8 mouse cellular contexts compared by ENCODE assay signal in the genomic region with DNA sequence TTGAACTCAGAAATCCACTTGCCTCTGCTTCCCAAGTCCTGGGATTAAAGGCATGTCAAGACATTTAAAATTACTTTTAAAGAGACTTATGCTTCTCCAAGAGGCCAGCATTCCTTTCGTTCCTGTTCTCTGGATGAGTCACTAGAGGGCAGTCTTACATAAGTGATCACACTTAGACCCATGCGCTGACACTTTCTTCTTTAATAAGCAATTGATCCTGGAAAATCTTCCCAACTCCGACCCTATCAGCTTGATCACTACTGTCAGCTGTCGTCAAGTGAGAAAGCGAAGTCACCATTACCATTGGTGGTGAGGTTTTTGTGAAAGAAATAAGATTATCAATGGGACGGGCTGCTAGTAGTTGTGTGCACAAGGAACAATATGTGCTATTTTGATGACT.
DNase-seq lines count a peak whose midpoint lies in the region; ATAC-seq lines count a peak whose summit lies in the region.

No protein-coding gene starts in this region.

- DNase-seq in intestine, embryonic 14.5 days (ENCODE audit: low spot score): peak; percentile 56
- peak; percentile 20 for DNase-seq in MEL-GATA-1-ER (ENCODE audit: extremely low read depth, low read depth)
- DNase-seq in embryo, embryonic 9.5 days (ENCODE audit: extremely low spot score): peak; percentile 39
- peak; percentile 85 for DNase-seq in hindbrain, embryonic 14.5 days (ENCODE audit: low spot score)
- peak; percentile 14 for DNase-seq in lung, postnatal 25 days (ENCODE audit: low spot score)
- peak; percentile 18 for DNase-seq in yolk sac, embryonic 10.5 days (ENCODE audit: low spot score)
- no peak for DNase-seq in thymus, postnatal 14 days

- no peaks in the 10 kb centered on the region for H3K27me3 ChIP-seq in intestine, embryonic 14.5 days (replicated peaks; ENCODE audit: control insufficient read depth, insufficient read depth, low read length)
- H3K27me3 ChIP-seq in intestine, embryonic 15.5 days (replicated peaks): no peaks in the 10 kb centered on the region
- no peaks in the 10 kb centered on the region for H3K27me3 ChIP-seq in hindbrain, embryonic 14.5 days (ENCODE audit: control insufficient read depth, insufficient read depth, low read length)

- H3K36me3 ChIP-seq in intestine, embryonic 14.5 days (ENCODE audit: control insufficient read depth, insufficient read depth, low read length): no peaks in the 10 kb centered on the region
- no peaks in the 10 kb centered on the region for H3K36me3 ChIP-seq in intestine, embryonic 15.5 days
- H3K36me3 ChIP-seq in hindbrain, embryonic 14.5 days (replicated peaks; ENCODE audit: control insufficient read depth, insufficient read depth): no peaks in the 10 kb centered on the region

- no peaks in the 10 kb centered on the region for H3K4me1 ChIP-seq in intestine, embryonic 14.5 days (replicated peaks; ENCODE audit: control insufficient read depth, insufficient read depth, low read length)
- no peaks in the 10 kb centered on the region for H3K4me1 ChIP-seq in intestine, embryonic 15.5 days (replicated peaks)
- H3K4me1 ChIP-seq in hindbrain, embryonic 14.5 days (replicated peaks; ENCODE audit: control insufficient read depth, insufficient read depth, low read length): 0 out of 2 replicates have a peak, but pooled peaks cover 3% of the 10 kb centered on the region

- H3K4me2 ChIP-seq in intestine, embryonic 14.5 days (ENCODE audit: low read length): no peak overlapping the region
- H3K4me2 ChIP-seq in intestine, embryonic 15.5 days (replicated peaks): no peak overlapping the region
- peak overlapping the region; percentile 26 for H3K4me2 ChIP-seq in hindbrain, embryonic 14.5 days (replicated peaks)

- H3K4me3 ChIP-seq in intestine, embryonic 14.5 days (ENCODE audit: low read depth, low read length): no peak overlapping the region
- no peak overlapping the region for H3K4me3 ChIP-seq in intestine, embryonic 15.5 days (replicated peaks)
- H3K4me3 ChIP-seq in hindbrain, embryonic 14.5 days (replicated peaks; ENCODE audit: low read length): no peak overlapping the region

- 0 out of 2 replicates have a peak, but pooled peaks have one; percentile 53 for ATAC-seq in intestine, embryonic 14.5 days (replicated peaks; ENCODE audit: low FRiP score, low TSS enrichment, low read depth)
- ATAC-seq in intestine, embryonic 15.5 days: no peak
- ATAC-seq in hindbrain, embryonic 14.5 days (ENCODE audit: low FRiP score): no peak

- 25% methylated on average over 6 of the region's 6 CpGs for WGBS in intestine, embryonic 14.5 days
- WGBS in intestine, embryonic 15.5 days: 23% methylated on average over 6 of the region's 6 CpGs
- 18% methylated on average over 6 of the region's 6 CpGs for WGBS in hindbrain, embryonic 14.5 days

- no peak overlapping the region for H3K27ac ChIP-seq in intestine, embryonic 14.5 days (ENCODE audit: low read depth)
- no peak overlapping the region for H3K27ac ChIP-seq in intestine, embryonic 15.5 days
- H3K27ac ChIP-seq in hindbrain, embryonic 14.5 days: no peak overlapping the region

- no peak overlapping the region for H3K9ac ChIP-seq in intestine, embryonic 14.5 days (ENCODE audit: low read length)
- no peak overlapping the region for H3K9ac ChIP-seq in intestine, embryonic 15.5 days
- no peak overlapping the region for H3K9ac ChIP-seq in hindbrain, embryonic 14.5 days

- H3K9me3 ChIP-seq in intestine, embryonic 14.5 days (ENCODE audit: control insufficient read depth, low read length): no peaks in the 10 kb centered on the region
- H3K9me3 ChIP-seq in intestine, embryonic 15.5 days: no peaks in the 10 kb centered on the region
- H3K9me3 ChIP-seq in hindbrain, embryonic 14.5 days (ENCODE audit: control insufficient read depth, low read length): no peaks in the 10 kb centered on the region
